Mouse (Mus musculus) lung, embryonic 15.5 days (tissue): ENCODE data around the gene Nabp2. TPM values are rescaled to one million over a fixed set of nuclear protein-coding genes. Genes with fewer than 3 reads are reported as not detected.
A peak's percentile ranks its signal among the peaks of the same experiment; 100 is the strongest.

Source experiments
- ATAC-seq: fragments of 200-750 bp; cut with Nextera tagmentation; 2 replicates; pipeline ENCODE4 v1.8.0; 2017; ENCODE audit warnings: moderate number of reproducible peaks, borderline replicate concordance; ENCODE audit not compliant: low FRiP score, low TSS enrichment; ENCODE audit errors: extremely low read depth
- H3K27ac ChIP-seq: fragments of 300-500 bp; sonication (generic); 2 replicates; pipeline ENCODE4 v1.5.1; 2015; ENCODE audit warnings: moderate library complexity, mild to moderate bottlenecking, inconsistent platforms
- H3K27me3 ChIP-seq: fragments of 300-500 bp; sonication (generic); 2 replicates; pipeline ENCODE4 v1.6.1; 2015; ENCODE audit warnings: inconsistent platforms
- H3K36me3 ChIP-seq: fragments of 300-500 bp; sonication (generic); 2 replicates; pipeline ENCODE4 v1.6.1; 2015; ENCODE audit warnings: inconsistent platforms
- H3K4me1 ChIP-seq: fragments of 300-500 bp; sonication (generic); 2 replicates; pipeline ENCODE4 v1.6.1; 2015; ENCODE audit warnings: inconsistent platforms
- H3K4me2 ChIP-seq: fragments of 300-500 bp; sonication (generic); 2 replicates; pipeline ENCODE4 v1.6.1; 2015; ENCODE audit warnings: inconsistent platforms, mild to moderate bottlenecking, moderate library complexity
- H3K4me3 ChIP-seq: fragments of 300-500 bp; sonication (generic); 2 replicates; pipeline ENCODE4 v1.5.1; 2015; ENCODE audit warnings: mild to moderate bottlenecking, inconsistent platforms
- H3K9ac ChIP-seq: fragments of 300-500 bp; sonication (generic); 2 replicates; pipeline ENCODE4 v1.6.1; 2015; ENCODE audit warnings: inconsistent platforms
- H3K9me3 ChIP-seq: fragments of 300-500 bp; sonication (generic); 2 replicates; pipeline ENCODE4 v1.6.1; 2016; ENCODE audit warnings: inconsistent platforms
- WGBS: fragments of 180-500 bp; shearing (Covaris S2); methylation state at CpG from one replicate; pipeline ENCODE4 v1.1.7; 2015; 5-methylcytosine and 5-hydroxymethylcytosine counted together
- polyA plus RNA-seq: library from polyadenylated mRNA; unstranded; fragments of >200 nt; fragmentation: Nextera tagmentation; extraction: Ambion mirVana; gene quantifications from 2 replicates; pipeline ENCODE4 v1.2.1, GENCODE M21; 2015

Nabp2 gene
- polyA plus RNA-seq, 1 experiment from 2014 or later = 75.7 TPM

DNA sequence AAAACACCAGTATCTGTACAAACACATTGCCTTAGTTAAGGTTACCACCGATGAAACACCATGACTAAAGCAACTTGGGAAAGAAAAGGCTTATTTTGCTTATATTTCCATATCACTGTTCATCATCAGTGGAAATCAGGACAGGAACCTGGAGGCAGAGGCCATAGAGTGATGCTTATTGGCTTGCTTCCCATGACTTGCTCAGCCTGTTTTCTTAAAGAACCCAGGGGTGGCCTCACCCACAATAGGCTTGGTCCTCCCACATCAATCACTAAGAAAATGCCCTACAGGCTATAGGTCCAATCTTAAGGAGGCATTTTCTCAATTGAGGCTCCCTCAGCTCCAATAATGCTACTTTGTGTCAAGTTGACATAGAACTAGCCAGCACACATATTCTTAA is 31.4 kb upstream of the Nabp2 start:
- H3K9me3 ChIP-seq = no peaks in the 10 kb centered on the region
- no peaks in the 10 kb centered on the region for H3K27me3 ChIP-seq
- no peak overlapping the region for H3K4me3 ChIP-seq
- no peaks in the 10 kb centered on the region for H3K4me1 ChIP-seq
- H3K27ac ChIP-seq = no peak overlapping the region
- peaks cover 35% of the 10 kb centered on the region for H3K36me3 ChIP-seq
- H3K4me2 ChIP-seq = no peak overlapping the region
- no peak for ATAC-seq
- 96% methylated on average over 1 of the region's 1 CpGs for WGBS
- no peak overlapping the region for H3K9ac ChIP-seq

DNA sequence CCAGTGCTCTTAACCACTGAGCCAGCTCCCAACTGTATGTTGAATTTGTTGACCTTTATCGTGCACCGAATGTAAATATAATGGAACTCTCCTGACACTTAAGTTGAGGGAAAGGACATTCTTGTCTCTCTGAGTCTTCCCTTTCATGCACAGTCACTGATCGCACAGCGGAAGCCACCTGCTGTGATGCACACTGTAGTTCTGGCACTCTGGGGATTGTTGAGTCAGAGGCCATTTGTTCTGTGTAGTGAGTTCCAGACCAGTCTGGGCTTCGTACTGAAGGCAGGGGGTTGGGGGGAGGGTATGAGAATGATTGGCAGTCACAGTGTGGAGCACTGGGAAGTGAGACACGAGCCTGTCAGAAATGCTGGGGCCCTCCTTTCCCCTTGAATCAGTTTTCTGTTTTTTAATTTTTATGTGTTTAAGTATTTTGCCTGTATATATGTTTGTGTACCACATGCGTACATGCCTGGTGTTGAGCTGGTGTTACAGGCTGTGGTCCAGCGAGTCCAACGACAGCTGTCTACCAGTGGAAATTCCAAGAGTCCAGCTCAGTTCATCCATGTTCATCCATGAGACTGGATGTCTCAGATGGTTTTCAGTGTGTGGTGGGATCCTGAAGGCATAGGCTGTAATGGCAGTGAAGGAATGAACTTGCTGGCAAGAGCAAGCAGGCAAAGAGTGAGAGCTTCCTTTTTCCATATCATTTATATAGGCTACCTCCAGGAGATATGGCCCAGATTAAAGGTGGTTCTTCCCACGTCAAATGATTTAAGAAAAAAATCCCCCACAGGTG is 30.2 kb upstream of the Nabp2 start:
- H3K4me3 ChIP-seq = no peak overlapping the region
- H3K4me1 ChIP-seq = no peaks in the 10 kb centered on the region
- no peak overlapping the region for H3K9ac ChIP-seq
- H3K9me3 ChIP-seq = no peaks in the 10 kb centered on the region
- H3K36me3 ChIP-seq = peaks cover 45% of the 10 kb centered on the region
- H3K4me2 ChIP-seq = no peak overlapping the region
- no peaks in the 10 kb centered on the region for H3K27me3 ChIP-seq
- no peak for ATAC-seq
- no peak overlapping the region for H3K27ac ChIP-seq
- WGBS = 86% methylated on average over 10 of the region's 10 CpGs

DNA sequence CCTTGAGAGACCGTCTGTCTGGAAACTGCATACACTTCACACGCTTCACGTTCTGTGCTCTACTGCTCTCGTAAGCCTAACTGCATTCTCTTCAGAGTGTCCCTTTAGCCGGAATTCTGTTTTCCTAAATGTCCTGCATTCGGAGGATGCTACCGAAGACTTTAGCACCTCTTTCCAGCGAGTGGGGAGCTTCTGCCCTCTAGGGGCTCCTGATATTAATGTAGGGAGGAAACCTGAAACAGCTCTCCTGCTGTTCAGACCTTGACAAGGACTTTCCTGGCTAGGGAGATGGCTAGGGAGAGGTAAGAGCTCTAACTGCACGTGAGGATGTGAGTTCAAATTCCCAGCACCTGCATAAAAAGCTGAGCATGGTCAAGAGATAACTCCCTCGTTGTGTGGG is 29.1 kb upstream of the Nabp2 start:
- Histone ChIP-seq H3K36me3 (peaks cover 56% of the 10 kb centered on the region), H3K4me2 (no peak overlapping the region), H3K4me1 (no peaks in the 10 kb centered on the region), H3K4me3 (no peak overlapping the region), H3K9me3 (no peaks in the 10 kb centered on the region), H3K27me3 (no peaks in the 10 kb centered on the region), H3K9ac (no peak overlapping the region), H3K27ac (no peak overlapping the region)
- no peak for ATAC-seq
- WGBS = 50% methylated on average over 10 of the region's 10 CpGs

DNA sequence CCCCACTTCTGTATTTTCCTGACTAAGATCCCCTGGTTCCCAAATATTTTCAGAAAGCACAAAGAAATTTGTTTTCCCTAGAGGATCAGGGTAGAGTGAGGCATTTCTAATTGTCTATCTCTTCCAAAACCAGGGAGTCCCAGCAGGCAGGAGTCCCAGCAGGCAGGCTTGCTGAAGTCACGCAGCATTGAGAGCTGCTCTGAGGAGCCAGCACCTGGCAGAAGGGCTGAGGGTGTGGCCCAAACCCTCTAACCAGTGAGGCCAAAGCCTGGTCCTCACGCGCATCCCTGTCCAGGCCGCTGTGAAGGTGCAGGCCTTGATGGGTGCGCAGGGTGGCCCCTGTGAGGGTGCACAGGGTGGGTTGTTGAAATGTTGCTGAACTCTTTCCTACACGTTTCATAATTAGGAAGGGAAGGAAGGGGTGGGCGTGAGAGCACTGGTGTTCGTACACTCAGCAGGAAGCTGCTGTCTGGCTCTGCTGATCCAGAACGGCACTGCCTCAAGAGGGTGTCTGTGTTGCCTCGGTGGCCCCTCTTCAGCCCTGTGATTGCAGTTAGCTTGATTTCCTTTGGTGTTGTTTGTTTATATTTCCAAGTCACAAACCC is 27.5 kb upstream of the Nabp2 start:
- WGBS = 65% methylated on average over 10 of the region's 10 CpGs
- ATAC-seq = peak; percentile 50; the same call in 1 of the 2 replicates
- no peak overlapping the region for H3K9ac ChIP-seq
- no peaks in the 10 kb centered on the region for H3K4me1 ChIP-seq
- peak overlapping the region; percentile 30; the same call in 1 of the 2 replicates for H3K27ac ChIP-seq
- no peak overlapping the region for H3K4me3 ChIP-seq
- no peak overlapping the region for H3K4me2 ChIP-seq
- no peaks in the 10 kb centered on the region for H3K27me3 ChIP-seq
- no peaks in the 10 kb centered on the region for H3K9me3 ChIP-seq
- H3K36me3 ChIP-seq = peaks cover 68% of the 10 kb centered on the region

DNA sequence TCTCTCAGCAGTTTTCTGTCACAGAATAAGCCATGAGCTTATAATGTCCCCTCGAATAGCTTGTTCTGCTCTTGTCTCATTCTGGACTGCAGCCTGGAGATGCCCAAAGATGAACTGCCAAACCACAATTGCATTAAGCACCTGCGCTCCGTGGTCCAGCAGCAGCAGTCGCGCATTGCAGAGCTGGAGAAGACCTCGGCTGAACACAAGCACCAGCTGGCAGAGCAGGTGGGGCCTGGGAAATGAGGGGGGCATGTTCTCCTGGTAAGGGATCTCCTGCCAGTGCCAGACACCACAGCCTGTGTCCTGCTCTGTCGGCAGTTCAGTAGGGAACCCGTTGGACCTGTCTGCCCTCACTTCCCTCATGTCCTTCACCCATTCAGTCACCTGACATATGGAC is 25.1 kb upstream of the Nabp2 start:
- ATAC-seq = no peak
- WGBS = 90% methylated on average over 8 of the region's 8 CpGs
- Histone ChIP-seq H3K27ac (no peak overlapping the region), H3K4me1 (no peaks in the 10 kb centered on the region), H3K9me3 (no peaks in the 10 kb centered on the region), H3K9ac (no peak overlapping the region), H3K4me2 (no peak overlapping the region), H3K4me3 (no peak overlapping the region), H3K36me3 (peaks cover 84% of the 10 kb centered on the region), H3K27me3 (no peaks in the 10 kb centered on the region)

DNA sequence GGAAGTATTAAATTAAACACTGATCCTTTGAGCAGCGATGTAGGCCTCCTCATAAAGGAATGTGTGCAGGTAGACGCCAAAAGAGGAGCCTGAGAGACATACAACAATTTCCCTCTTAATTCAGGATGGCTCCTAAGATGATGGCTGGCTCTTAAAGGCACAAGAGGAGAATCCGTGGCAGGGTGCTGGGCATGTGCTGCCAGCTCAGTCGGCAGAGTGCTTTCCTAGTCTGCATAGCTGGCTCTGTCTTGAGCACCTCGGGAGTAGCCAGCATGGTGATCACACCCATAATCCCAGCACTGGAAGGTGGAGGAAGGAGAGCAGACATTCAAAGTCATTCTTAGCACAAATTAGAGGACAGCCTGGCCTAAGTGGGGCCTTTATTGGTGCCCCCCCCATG is 24.6 kb upstream of the Nabp2 start:
- H3K4me3 ChIP-seq = no peak overlapping the region
- no peak overlapping the region for H3K27ac ChIP-seq
- 85% methylated on average over 5 of the region's 5 CpGs for WGBS
- H3K9me3 ChIP-seq = no peaks in the 10 kb centered on the region
- H3K4me1 ChIP-seq = no peaks in the 10 kb centered on the region
- H3K36me3 ChIP-seq = peaks cover 82% of the 10 kb centered on the region
- H3K27me3 ChIP-seq = no peaks in the 10 kb centered on the region
- H3K4me2 ChIP-seq = no peak overlapping the region
- no peak for ATAC-seq
- H3K9ac ChIP-seq = no peak overlapping the region

DNA sequence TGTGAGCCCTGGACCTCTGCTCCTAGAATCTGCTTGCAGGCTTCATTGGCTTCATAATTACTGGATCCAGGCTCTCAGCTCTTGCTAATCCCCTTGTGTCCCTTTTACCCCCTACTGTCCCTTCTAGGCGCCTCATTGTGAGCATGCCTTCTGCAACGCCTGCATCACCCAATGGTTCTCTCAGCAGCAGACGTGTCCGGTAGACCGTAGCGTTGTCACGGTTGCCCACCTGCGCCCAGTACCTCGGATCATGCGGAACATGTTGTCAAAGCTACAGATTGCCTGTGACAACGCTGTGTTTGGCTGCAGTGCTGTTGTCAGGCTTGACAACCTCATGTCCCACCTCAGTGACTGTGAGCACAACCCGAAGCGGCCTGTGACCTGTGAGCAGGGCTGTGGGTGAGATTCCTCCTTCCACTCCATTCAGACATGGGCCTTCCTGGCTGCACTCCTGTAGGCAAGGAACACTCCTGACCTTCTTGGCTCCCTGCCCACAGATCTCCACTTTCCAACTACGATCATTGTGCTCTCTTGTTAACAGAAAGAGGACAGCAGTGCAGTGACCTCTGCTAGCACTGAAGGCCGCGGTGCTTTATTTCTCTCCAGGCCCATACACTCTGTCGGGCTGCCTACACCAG is 24.0 kb upstream of the Nabp2 start:
- no peak overlapping the region for H3K4me3 ChIP-seq
- no peaks in the 10 kb centered on the region for H3K4me1 ChIP-seq
- H3K36me3 ChIP-seq = peaks cover 81% of the 10 kb centered on the region
- WGBS = 82% methylated on average over 17 of the region's 17 CpGs
- H3K9me3 ChIP-seq = no peaks in the 10 kb centered on the region
- H3K27me3 ChIP-seq = no peaks in the 10 kb centered on the region
- no peak for ATAC-seq
- no peak overlapping the region for H3K9ac ChIP-seq
- H3K4me2 ChIP-seq = no peak overlapping the region
- H3K27ac ChIP-seq = no peak overlapping the region

DNA sequence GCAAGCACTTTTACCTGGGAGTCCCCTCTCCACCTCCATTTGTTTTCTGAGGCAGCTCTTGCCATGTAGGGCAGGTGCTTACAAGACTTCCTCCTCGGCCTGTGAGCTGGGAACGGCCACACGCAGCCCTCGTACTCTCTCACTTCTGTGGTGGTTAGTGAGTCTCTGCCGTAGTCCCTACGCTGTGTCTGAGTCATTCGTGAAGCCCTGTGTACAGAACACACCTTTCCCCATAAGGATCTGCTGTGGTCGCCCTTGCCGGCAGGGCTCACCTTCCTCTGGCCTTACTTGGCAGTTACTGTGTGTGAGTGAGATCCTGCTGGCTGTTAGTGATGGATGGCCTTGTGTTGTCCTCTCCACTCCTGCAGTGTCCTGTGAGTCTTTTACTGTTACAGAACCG is 23.4 kb upstream of the Nabp2 start:
- H3K4me3 ChIP-seq = no peak overlapping the region
- H3K4me1 ChIP-seq = no peaks in the 10 kb centered on the region
- no peak overlapping the region for H3K4me2 ChIP-seq
- H3K27me3 ChIP-seq = no peaks in the 10 kb centered on the region
- no peak overlapping the region for H3K9ac ChIP-seq
- H3K36me3 ChIP-seq = peaks cover 81% of the 10 kb centered on the region
- no peaks in the 10 kb centered on the region for H3K9me3 ChIP-seq
- WGBS = 72% methylated on average over 10 of the region's 10 CpGs
- no peak for ATAC-seq
- H3K27ac ChIP-seq = no peak overlapping the region

DNA sequence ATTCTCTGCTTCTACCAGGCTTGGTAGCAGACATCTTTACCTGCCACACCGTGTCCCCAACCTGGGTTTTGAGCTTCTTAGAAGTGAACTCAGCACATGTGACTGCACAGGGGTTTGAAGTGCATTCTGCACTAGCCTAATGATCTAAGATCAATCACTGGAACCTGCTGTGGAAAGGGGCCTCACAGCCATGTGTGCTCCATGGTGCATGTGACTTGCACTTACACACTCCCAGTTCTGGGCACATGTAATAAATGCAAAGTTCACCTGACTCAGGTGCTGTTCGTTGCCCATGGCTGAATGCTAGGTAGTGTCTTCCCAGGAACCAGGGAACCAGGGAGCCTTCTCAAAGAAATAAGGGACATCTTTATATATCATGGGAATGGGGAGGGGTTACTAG is 22.1 kb upstream of the Nabp2 start:
- Histone ChIP-seq H3K27ac (no peak overlapping the region), H3K27me3 (no peaks in the 10 kb centered on the region), H3K9me3 (no peaks in the 10 kb centered on the region), H3K4me2 (no peak overlapping the region), H3K4me3 (no peak overlapping the region), H3K36me3 (peaks cover 81% of the 10 kb centered on the region), H3K4me1 (no peaks in the 10 kb centered on the region), H3K9ac (no peak overlapping the region)
- WGBS = 91% methylated on average over 2 of the region's 2 CpGs
- no peak for ATAC-seq

DNA sequence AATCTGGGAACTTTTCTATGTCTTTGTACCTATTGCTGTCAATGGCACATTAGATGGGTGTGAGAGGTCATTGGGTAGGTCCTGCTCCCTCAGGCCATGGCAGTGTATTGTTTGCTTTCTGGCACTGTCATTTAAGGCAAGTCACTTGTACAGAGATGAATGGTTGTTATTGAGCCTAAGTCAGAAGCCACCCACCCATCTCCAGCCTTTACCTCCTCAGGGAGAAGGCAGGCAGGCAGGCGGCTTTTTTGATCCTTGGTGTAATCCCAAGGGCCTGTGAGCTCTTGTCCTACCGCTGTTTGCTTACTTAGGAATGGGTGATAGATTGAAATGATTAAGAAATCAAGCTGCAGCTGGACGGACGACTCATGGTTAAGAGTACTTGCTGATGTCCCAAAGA is 18.2 kb upstream of the Nabp2 start:
- WGBS = 62% methylated on average over 4 of the region's 4 CpGs
- no peak for ATAC-seq
- peaks cover 53% of the 10 kb centered on the region for H3K36me3 ChIP-seq

DNA sequence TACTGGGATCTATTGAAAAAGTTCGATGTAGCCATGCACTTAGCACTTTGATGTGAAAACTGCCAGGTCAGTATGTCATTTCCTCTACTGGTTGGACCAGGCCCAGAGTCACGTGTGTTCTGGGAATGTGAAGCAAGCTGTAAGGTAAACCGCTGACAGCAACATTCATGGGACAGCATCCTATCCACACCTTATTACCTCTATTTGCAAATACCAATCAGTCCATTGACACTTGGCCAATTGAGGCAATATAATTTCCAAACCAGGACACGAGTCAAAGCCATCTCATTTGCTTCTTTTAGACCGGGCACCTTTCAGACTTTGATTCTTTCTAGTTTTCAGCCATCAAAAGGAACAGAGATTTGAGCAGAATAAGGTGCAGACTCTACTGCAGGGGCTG is 17.8 kb upstream of the Nabp2 start:
- no peaks in the 10 kb centered on the region for H3K9me3 ChIP-seq
- no peaks in the 10 kb centered on the region for H3K4me1 ChIP-seq
- no peak overlapping the region for H3K4me2 ChIP-seq
- H3K27ac ChIP-seq = no peak overlapping the region
- ATAC-seq = no peak
- WGBS = 85% methylated on average over 5 of the region's 5 CpGs
- no peak overlapping the region for H3K9ac ChIP-seq
- H3K4me3 ChIP-seq = no peak overlapping the region
- peaks cover 51% of the 10 kb centered on the region for H3K36me3 ChIP-seq
- no peaks in the 10 kb centered on the region for H3K27me3 ChIP-seq

More for the DNA sequence above, 18.2 kb upstream of the Nabp2 start:
- Histone ChIP-seq H3K9ac (no peak overlapping the region), H3K4me3 (no peak overlapping the region), H3K27ac (no peak overlapping the region), H3K4me1 (no peaks in the 10 kb centered on the region), H3K27me3 (no peaks in the 10 kb centered on the region), H3K9me3 (no peaks in the 10 kb centered on the region), H3K4me2 (no peak overlapping the region)

DNA sequence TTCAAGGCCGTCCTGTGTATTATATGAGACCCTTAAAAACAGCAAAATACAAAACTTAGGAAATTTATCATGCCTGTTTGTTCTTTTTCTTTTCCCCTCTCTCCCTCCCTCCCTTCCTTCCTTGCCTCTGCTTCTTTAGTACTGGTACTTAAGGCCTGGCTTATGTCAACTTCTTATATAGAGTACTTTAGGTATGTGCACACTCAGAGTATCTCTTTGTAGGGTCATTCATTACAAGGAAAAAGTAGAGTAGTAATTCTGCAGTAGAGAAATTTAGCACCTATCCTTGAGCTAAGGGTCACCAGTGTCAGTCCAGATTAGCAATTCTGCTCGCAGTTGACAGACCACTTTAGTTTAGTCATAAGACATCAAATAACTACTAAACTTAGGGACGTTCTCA is 14.0 kb upstream of the Nabp2 start:
- ATAC-seq = no peak
- Histone ChIP-seq H3K4me1 (no peaks in the 10 kb centered on the region), H3K9me3 (no peaks in the 10 kb centered on the region), H3K27ac (no peak overlapping the region), H3K9ac (no peak overlapping the region), H3K27me3 (no peaks in the 10 kb centered on the region), H3K4me3 (no peak overlapping the region), H3K4me2 (no peak overlapping the region), H3K36me3 (peaks cover 59% of the 10 kb centered on the region)
- WGBS = 67% methylated on average over 3 of the region's 3 CpGs
